Mouse (Mus musculus) midbrain, embryonic 15.5 days (tissue): ENCODE measurements around the gene Mrpl17. TPM values are rescaled to one million over a fixed set of nuclear protein-coding genes. Genes with fewer than 3 reads are reported as not detected.
A peak's percentile ranks its signal among the peaks of the same experiment; 100 is the strongest.

ENCODE experiments used
- ATAC-seq: fragments of 200-750 bp; cut with Nextera tagmentation; replicated peaks from 2 replicates; pipeline ENCODE4 v1.8.0; 2017; ENCODE audit warnings: moderate TSS enrichment
- H3K27ac ChIP-seq: fragments of 300-500 bp; sonication (generic); 2 replicates; pipeline ENCODE4 v1.5.1; 2015; ENCODE audit warnings: mild to moderate bottlenecking, inconsistent platforms
- H3K27me3 ChIP-seq: fragments of 300-500 bp; sonication (generic); replicated peaks from 2 replicates; pipeline ENCODE4 v1.6.1; 2015; ENCODE audit warnings: inconsistent platforms
- H3K36me3 ChIP-seq: fragments of 300-500 bp; sonication (generic); replicated peaks from 2 replicates; pipeline ENCODE4 v1.6.1; 2015; ENCODE audit warnings: inconsistent platforms
- H3K4me1 ChIP-seq: fragments of 300-500 bp; sonication (generic); 2 replicates; pipeline ENCODE4 v1.6.1; 2015; ENCODE audit warnings: inconsistent platforms
- H3K4me2 ChIP-seq: fragments of 300-500 bp; sonication (generic); 2 replicates; pipeline ENCODE4 v1.6.1; 2015; ENCODE audit warnings: inconsistent platforms, mild to moderate bottlenecking, moderate library complexity
- H3K4me3 ChIP-seq: fragments of 300-500 bp; sonication (generic); 2 replicates; pipeline ENCODE4 v1.5.1; 2015; ENCODE audit warnings: mild to moderate bottlenecking, inconsistent platforms
- H3K9ac ChIP-seq: fragments of 300-500 bp; sonication (generic); 2 replicates; pipeline ENCODE4 v1.6.1; 2015; ENCODE audit warnings: mild to moderate bottlenecking, inconsistent platforms
- H3K9me3 ChIP-seq: fragments of 300-500 bp; sonication (generic); 2 replicates; pipeline ENCODE4 v1.6.1; 2016; ENCODE audit warnings: inconsistent platforms
- WGBS: fragments of 180-500 bp; shearing (Covaris S2); methylation state at CpG from one replicate; pipeline ENCODE4 v1.1.7; 2015; ENCODE audit warnings: mixed read lengths; 5-methylcytosine and 5-hydroxymethylcytosine counted together
- polyA plus RNA-seq: library from polyadenylated mRNA; unstranded; fragments of >200 nt; fragmentation: Nextera tagmentation; extraction: Ambion mirVana; gene quantifications from 2 replicates; pipeline ENCODE4 v1.2.1, GENCODE M21; 2015

The Mrpl17 gene
- polyA plus RNA-seq, 1 experiment from 2014 or later: 175 TPM

GRCm38 (mm10) chr7:105806125-105806524 is 4.8 kb downstream of the Mrpl17 start:
- no peak overlapping the region for H3K4me2 ChIP-seq

GRCm38 (mm10) chr7:105803428-105803827 is 7.5 kb downstream of the Mrpl17 start:
- no peak for ATAC-seq
- Histone ChIP-seq H3K36me3 (0 out of 2 replicates have a peak, but pooled peaks cover 3% of the 10 kb centered on the region), H3K4me3 (no peak overlapping the region), H3K9me3 (no peaks in the 10 kb centered on the region), H3K27me3 (no peaks in the 10 kb centered on the region), H3K4me2 (no peak overlapping the region), H3K4me1 (no peaks in the 10 kb centered on the region), H3K9ac (no peak overlapping the region), H3K27ac (no peak overlapping the region)

More at GRCm38 (mm10) chr7:105806125-105806524, 4.8 kb downstream of the Mrpl17 start:
- 81% methylated on average over 5 of the region's 5 CpGs for WGBS
- Histone ChIP-seq H3K9me3 (no peaks in the 10 kb centered on the region), H3K9ac (no peak overlapping the region), H3K27me3 (no peaks in the 10 kb centered on the region), H3K4me3 (no peak overlapping the region), H3K36me3 (peaks cover 3% of the 10 kb centered on the region; the same call in 1 of the 2 replicates), H3K4me1 (peaks cover 13% of the 10 kb centered on the region), H3K27ac (no peak overlapping the region)
- ATAC-seq: no peak

- no peak overlapping the region for H3K9ac ChIP-seq
- no peaks in the 10 kb centered on the region for H3K4me1 ChIP-seq
- no peak overlapping the region for H3K27ac ChIP-seq
- H3K4me2 ChIP-seq: no peak overlapping the region
- H3K4me3 ChIP-seq: no peak overlapping the region
- no peaks in the 10 kb centered on the region for H3K9me3 ChIP-seq
- 58% methylated on average over 1 of the region's 1 CpGs for WGBS
- no peak for ATAC-seq
- 0 out of 2 replicates have a peak, but pooled peaks cover 3% of the 10 kb centered on the region for H3K36me3 ChIP-seq
- no peaks in the 10 kb centered on the region for H3K27me3 ChIP-seq
These were observed 8.1 kb downstream of the Mrpl17 start for GRCm38 (mm10) chr7:105802771-105803170.

- no peak overlapping the region for H3K27ac ChIP-seq
- H3K4me2 ChIP-seq: no peak overlapping the region
- no peaks in the 10 kb centered on the region for H3K9me3 ChIP-seq
- H3K27me3 ChIP-seq: no peaks in the 10 kb centered on the region
- H3K36me3 ChIP-seq: 0 out of 2 replicates have a peak, but pooled peaks cover 3% of the 10 kb centered on the region
- no peak overlapping the region for H3K4me3 ChIP-seq
- no peaks in the 10 kb centered on the region for H3K4me1 ChIP-seq
- ATAC-seq: no peak
- 49% methylated on average over 2 of the region's 2 CpGs for WGBS
- H3K9ac ChIP-seq: no peak overlapping the region
These were observed 8.6 kb downstream of the Mrpl17 start for GRCm38 (mm10) chr7:105802312-105802711.

GRCm38 (mm10) chr7:105796972-105797371 is 13.9 kb downstream of the Mrpl17 start:
- no peaks in the 10 kb centered on the region for H3K4me1 ChIP-seq
- H3K27me3 ChIP-seq: no peaks in the 10 kb centered on the region
- no peak overlapping the region for H3K27ac ChIP-seq
- no peaks in the 10 kb centered on the region for H3K9me3 ChIP-seq
- H3K36me3 ChIP-seq: no peaks in the 10 kb centered on the region
- no peak for ATAC-seq
- no peak overlapping the region for H3K4me3 ChIP-seq
- no peak overlapping the region for H3K9ac ChIP-seq
- WGBS: 91% methylated on average over 3 of the region's 3 CpGs
- no peak overlapping the region for H3K4me2 ChIP-seq

- no peaks in the 10 kb centered on the region for H3K4me1 ChIP-seq
- no peak overlapping the region for H3K9ac ChIP-seq
- no peak overlapping the region for H3K4me2 ChIP-seq
- no peak overlapping the region for H3K4me3 ChIP-seq
- no peaks in the 10 kb centered on the region for H3K36me3 ChIP-seq
- no peaks in the 10 kb centered on the region for H3K9me3 ChIP-seq
- 8% methylated on average over 7 of the region's 7 CpGs for WGBS
- no peaks in the 10 kb centered on the region for H3K27me3 ChIP-seq
- H3K27ac ChIP-seq: no peak overlapping the region
- ATAC-seq: 0 out of 2 replicates have a peak, but pooled peaks have one; percentile 20
These were observed 15.0 kb downstream of the Mrpl17 start for GRCm38 (mm10) chr7:105795759-105796366.

GRCm38 (mm10) chr7:105793701-105794100 is 17.2 kb downstream of the Mrpl17 start:
- 75% methylated on average over 7 of the region's 7 CpGs for WGBS
- Histone ChIP-seq H3K27me3 (no peaks in the 10 kb centered on the region), H3K9ac (no peak overlapping the region), H3K4me3 (no peak overlapping the region), H3K27ac (no peak overlapping the region), H3K4me1 (peaks cover 4% of the 10 kb centered on the region; the same call in 1 of the 2 replicates), H3K36me3 (no peaks in the 10 kb centered on the region), H3K9me3 (no peaks in the 10 kb centered on the region), H3K4me2 (no peak overlapping the region)
- no peak for ATAC-seq

GRCm38 (mm10) chr7:105791147-105791546 is 19.8 kb downstream of the Mrpl17 start:
- H3K4me2 ChIP-seq: no peak overlapping the region
- no peaks in the 10 kb centered on the region for H3K27me3 ChIP-seq
- no peaks in the 10 kb centered on the region for H3K36me3 ChIP-seq
- ATAC-seq: no peak
- no peaks in the 10 kb centered on the region for H3K9me3 ChIP-seq
- H3K4me3 ChIP-seq: no peak overlapping the region
- H3K9ac ChIP-seq: no peak overlapping the region
- 90% methylated on average over 1 of the region's 1 CpGs for WGBS
- H3K27ac ChIP-seq: no peak overlapping the region
- H3K4me1 ChIP-seq: peaks cover 14% of the 10 kb centered on the region

GRCm38 (mm10) chr7:105787285-105788140 is 23.4 kb downstream of the Mrpl17 start, which contains the start of gene Dchs1:
Gene Dchs1 (minus strand): TSS chr7:105787654.
- under 1% methylated on average over 63 of the region's 97 CpGs for WGBS

GRCm38 (mm10) chr7:105786506-105787284 is 24.2 kb downstream of the Mrpl17 start:
- peak overlapping the region; percentile 86 for H3K4me3 ChIP-seq
- peak overlapping the region; percentile 99 for H3K9ac ChIP-seq
- H3K4me2 ChIP-seq: peak overlapping the region; percentile 68
- no peaks in the 10 kb centered on the region for H3K9me3 ChIP-seq
- ATAC-seq: peak; percentile 79
- peaks cover 12% of the 10 kb centered on the region; the same call in 1 of the 2 replicates for H3K36me3 ChIP-seq
- peak overlapping the region; percentile 98 for H3K27ac ChIP-seq
- H3K4me1 ChIP-seq: peaks cover 54% of the 10 kb centered on the region
- no peaks in the 10 kb centered on the region for H3K27me3 ChIP-seq
- 4% methylated on average over 20 of the region's 20 CpGs for WGBS

More at GRCm38 (mm10) chr7:105787285-105788140, 23.4 kb downstream of the Mrpl17 start, which contains the start of gene Dchs1:
- Histone ChIP-seq H3K9ac (peak within 1 kb of the TSS; percentile 99), H3K4me3 (peak within 1 kb of the TSS; percentile 86), H3K9me3 (no peaks in the 10 kb centered on the region), H3K27me3 (no peaks in the 10 kb centered on the region), H3K4me1 (peaks cover 50% of the 10 kb centered on the region), H3K4me2 (peak within 1 kb of the TSS; percentile 68), H3K36me3 (0 out of 2 replicates have a peak, but pooled peaks cover 8% of the 10 kb centered on the region), H3K27ac (peak within 1 kb of the TSS; percentile 98)
- ATAC-seq: peak; percentile 80

GRCm38 (mm10) chr7:105784556-105784955 is 26.3 kb downstream of the Mrpl17 start:
- ATAC-seq: no peak
- peak overlapping the region; percentile 86 for H3K4me3 ChIP-seq
- 0 out of 2 replicates have a peak overlapping the region, but pooled peaks have one; percentile 3 for H3K9ac ChIP-seq
- H3K27me3 ChIP-seq: no peaks in the 10 kb centered on the region
- no peak overlapping the region for H3K27ac ChIP-seq
- H3K4me1 ChIP-seq: peaks cover 54% of the 10 kb centered on the region
- peaks cover 29% of the 10 kb centered on the region; the same call in 1 of the 2 replicates for H3K36me3 ChIP-seq
- H3K9me3 ChIP-seq: no peaks in the 10 kb centered on the region
- WGBS: 14% methylated on average over 4 of the region's 4 CpGs
- H3K4me2 ChIP-seq: peak overlapping the region; percentile 68
